Mouse (Mus musculus) neural tube, embryonic 10.5 days (tissue): ENCODE data around the gene Zfp40.
"Not testable (repeated sequence)": the region's sequence is repeated elsewhere in the genome, so short reads cannot be mapped to it uniquely, and the experiment has no call there.

Experiments used
- DNase-seq: peaks from one replicate; pipeline ENCODE4 v3.0.0-alpha.2; 2017; ENCODE audit warnings: low spot score; ENCODE audit errors: extremely low spot score

The Zfp40 gene

DNA sequence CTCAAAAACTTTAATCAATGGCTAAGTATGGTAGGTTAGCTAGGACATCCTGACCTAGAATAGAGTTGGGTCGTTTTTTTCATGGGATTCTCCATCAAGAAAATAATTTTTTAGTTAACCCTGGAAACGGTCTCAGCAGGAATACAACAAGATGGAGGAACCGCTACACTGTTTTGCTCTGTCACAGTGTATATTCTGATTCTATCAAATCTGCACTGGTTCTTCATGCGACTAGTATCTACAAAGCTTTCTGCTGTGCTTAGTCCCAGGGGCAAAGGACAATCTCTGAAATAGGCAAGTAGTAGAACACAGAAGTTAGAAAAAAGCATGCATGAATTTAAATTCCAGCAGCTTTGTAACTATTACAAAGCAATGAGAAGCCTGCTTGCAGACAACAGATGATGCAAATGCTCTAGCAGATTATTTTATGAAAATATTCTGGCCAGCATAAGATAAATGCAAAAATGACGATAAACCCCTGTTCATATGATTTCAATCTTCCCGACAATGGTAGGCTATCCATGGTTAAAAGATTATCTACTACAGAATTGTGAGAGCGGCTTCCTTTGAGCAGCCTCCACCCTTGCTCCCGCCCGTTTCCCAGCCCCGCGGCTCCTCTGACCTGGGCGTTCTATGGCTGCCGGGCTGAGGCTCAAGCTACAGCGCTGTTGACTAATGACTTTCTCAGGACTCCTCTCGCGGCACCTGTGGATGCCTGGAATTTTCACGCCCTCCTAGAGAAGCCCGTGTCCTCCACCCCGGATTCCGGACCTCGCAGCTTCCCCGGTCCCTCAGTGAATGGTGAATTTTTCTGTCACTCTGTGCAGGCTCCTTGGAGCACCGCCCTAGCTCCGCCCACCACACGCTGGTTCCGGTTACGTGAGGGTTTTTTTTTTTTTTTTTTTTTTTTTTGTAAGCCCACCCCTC, at the start of gene Zfp40:
TSS of gene Zfp40 (minus strand) at position 800 of the 927 bp plus-strand sequence.
- DNase-seq, result peak; percentile 85

DNA sequence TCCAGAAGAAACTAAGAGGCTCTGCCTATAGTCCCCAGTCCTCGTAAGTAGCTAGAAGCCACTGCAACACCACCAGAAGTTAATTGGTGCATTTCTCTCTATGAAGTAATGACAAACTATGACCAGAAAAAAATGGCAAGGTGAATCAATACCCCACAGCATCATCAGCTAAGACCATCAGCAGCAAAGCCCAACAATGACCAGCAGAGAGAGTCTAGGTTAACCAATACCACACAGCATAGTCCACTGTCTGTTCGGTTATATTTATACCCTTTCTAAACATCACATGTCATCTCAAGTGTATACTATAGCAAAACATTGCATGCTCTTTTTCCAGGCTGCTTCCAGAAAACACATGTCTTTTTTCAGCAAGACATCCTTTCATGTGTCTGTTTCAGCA, 25.3 kb upstream of the Zfp40 start:
- no peak for DNase-seq

- DNase-seq, result not testable (repeated sequence)
Measured at GRCm38 (mm10) chr17:23199856-23200255, 6.8 kb upstream of the Zfp40 start.

GRCm38 (mm10) chr17:23193441-23193840, 389 bp upstream of the Zfp40 start:
- DNase-seq, result peak; percentile 43

- DNase-seq, result no peak
Measured at GRCm38 (mm10) chr17:23187680-23188079, 5.4 kb downstream of the Zfp40 start.
